Comparison of ENCODE assay signal across 8 mouse cellular contexts in genomic region chr2:32631737-32632394, GRCm38 (mm10). TPM values are rescaled to one million over a fixed set of nuclear protein-coding genes. Genes with fewer than 3 reads are reported as not detected.
DNase-seq lines count a peak whose midpoint lies in the region; ATAC-seq and TF ChIP-seq lines count a peak whose summit lies in the region.

No protein-coding gene starts in this region.

- DNase-seq in 3134 (ENCODE audit: extremely low read depth, insufficient read length, low spot score), result peak; percentile 62
- peak; percentile 91 for DNase-seq in ZHBTc4 (ENCODE audit: low read depth, low spot score)
- peak; percentile 76 to 79 for DNase-seq in cerebellum, postnatal 36 days
- peak; percentile 77 for DNase-seq in gastrocnemius, postnatal 25 days
- DNase-seq in intestine, embryonic 14.5 days (ENCODE audit: low spot score), result peak; percentile 90
- DNase-seq in left cerebral cortex, postnatal 25 days (ENCODE audit: low spot score in 2 of 2), result peak; percentile 81 to 82
- DNase-seq in spleen, adult 2 months (ENCODE audit: low read depth in 1 of 2, low spot score in 2 of 2), result peak; percentile 58 to 78

- no peak overlapping the region for H3K4me2 ChIP-seq in intestine, embryonic 14.5 days (ENCODE audit: low read length)

- no peaks in the 10 kb centered on the region for H3K9me3 ChIP-seq in intestine, embryonic 14.5 days (ENCODE audit: control insufficient read depth, low read length)

- 48% methylated on average over 7 of the region's 7 CpGs for WGBS in intestine, embryonic 14.5 days
- WGBS in spleen, adult 2 months, result 50% methylated on average over 7 of the region's 7 CpGs

- peak; percentile 94; the same call in 1 of the 2 replicates for TF ChIP-seq CTCF in spleen, adult 2 months (IDR thresholded peaks at IDR 0.05; ENCODE audit: extremely low read depth, insufficient read depth, insufficient read length, insufficient replicate concordance)

- no peak overlapping the region for H3K4me3 ChIP-seq in intestine, embryonic 14.5 days (ENCODE audit: low read depth, low read length)
- no peak overlapping the region for H3K4me3 ChIP-seq in spleen, adult 2 months (ENCODE audit: extremely low read depth, insufficient read depth, insufficient read length)

- no peaks in the 10 kb centered on the region for H3K36me3 ChIP-seq in intestine, embryonic 14.5 days (ENCODE audit: control insufficient read depth, insufficient read depth, low read length)
- no peaks in the 10 kb centered on the region for H3K36me3 ChIP-seq in spleen, adult 2 months (ENCODE audit: control insufficient read depth, insufficient read depth, low read length)

- H3K4me1 ChIP-seq in intestine, embryonic 14.5 days (replicated peaks; ENCODE audit: control insufficient read depth, insufficient read depth, low read length), result peaks cover 16% of the 10 kb centered on the region
- H3K4me1 ChIP-seq in spleen, adult 2 months (ENCODE audit: control insufficient read depth, insufficient read depth, insufficient read length), result no peaks in the 10 kb centered on the region; the same call in 1 of the 2 replicates

- H3K27me3 ChIP-seq in intestine, embryonic 14.5 days (replicated peaks; ENCODE audit: control insufficient read depth, insufficient read depth, low read length), result no peaks in the 10 kb centered on the region
- no peaks in the 10 kb centered on the region for H3K27me3 ChIP-seq in spleen, adult 2 months (ENCODE audit: control insufficient read depth, insufficient read depth, low read length)

- 0 out of 2 replicates have a peak overlapping the region, but pooled peaks have one; percentile 2 for H3K27ac ChIP-seq in intestine, embryonic 14.5 days (ENCODE audit: low read depth)
- H3K27ac ChIP-seq in spleen, adult 2 months (ENCODE audit: insufficient read depth, low read length), result peak overlapping the region; percentile 2; the same call in 1 of the 2 replicates

- intact Hi-C loops in left cerebral cortex, postnatal 25 days (cut with DNase I), result loop anchor here (1.0 kb wide), 1 partner anchor 57 kb away; no protein-coding TSS in a partner anchor

- TF ChIP-seq POLR2A in spleen, adult 2 months (IDR thresholded peaks at IDR 0.05; ENCODE audit: low read depth, low read length), result no peak

- ATAC-seq in intestine, embryonic 14.5 days (replicated peaks; ENCODE audit: low FRiP score, low TSS enrichment, low read depth), result peak; percentile 49
- peak; percentile 74 for ATAC-seq in megakaryocyte-erythroid progenitor cell, adult 5-6 weeks (replicated peaks; ENCODE audit: low FRiP score, low TSS enrichment, poor library complexity, severe bottlenecking)

- no peak overlapping the region for H3K9ac ChIP-seq in intestine, embryonic 14.5 days (ENCODE audit: low read length)

RNA-seq across cellular contexts. Expression of gene Ak1, which starts 10.3 kb away (rescaled TPM):
- 1,000 to 10,000 TPM; 1,680 to 2,125 TPM for total RNA-seq in gastrocnemius, postnatal 25 days (2021)
- 22.8 and 24.6 TPM in 2 replicates for polyA plus RNA-seq in intestine, embryonic 14.5 days (2014; fragmentation: Nextera tagmentation; extraction: Ambion mirVana)
- total RNA-seq in left cerebral cortex, postnatal 25 days (2021), result 100 to 1,000 TPM; 157 to 159 TPM
- 1.7 and 2.4 TPM in 2 replicates for total RNA-seq in megakaryocyte-erythroid progenitor cell, adult 5-6 weeks (2014; fragmentation: Nextera tagmentation)
- 1.2 and 8.0 TPM in 2 replicates for total RNA-seq in megakaryocyte-erythroid progenitor cell, adult 5-6 weeks (2017)
- 6.3 and 7.4 TPM in 2 replicates for polyA plus RNA-seq in spleen, adult 2 months (2012; rRNA removed)

RNA-seq across cellular contexts. Expression of gene Eng, which starts 14.5 kb away (rescaled TPM):
- total RNA-seq in gastrocnemius, postnatal 25 days (2021), result 10 to 100 TPM; 28.0 to 30.7 TPM
- polyA plus RNA-seq in intestine, embryonic 14.5 days (2014; fragmentation: Nextera tagmentation; extraction: Ambion mirVana), result 59.5 and 61.4 TPM in 2 replicates
- 10 to 100 TPM; 21.9 to 25.0 TPM for total RNA-seq in left cerebral cortex, postnatal 25 days (2021)
- 97.0 and 99.9 TPM in 2 replicates for total RNA-seq in megakaryocyte-erythroid progenitor cell, adult 5-6 weeks (2014; fragmentation: Nextera tagmentation)
- 10.8 and 21.3 TPM in 2 replicates for total RNA-seq in megakaryocyte-erythroid progenitor cell, adult 5-6 weeks (2017)
- polyA plus RNA-seq in spleen, adult 2 months (2012; rRNA removed), result 132 and 168 TPM in 2 replicates

RNA-seq across cellular contexts. Expression of gene St6galnac6, which starts 32.4 kb away (rescaled TPM):
- 10 to 100 TPM; 37.3 to 42.6 TPM for total RNA-seq in gastrocnemius, postnatal 25 days (2021)
- polyA plus RNA-seq in intestine, embryonic 14.5 days (2014; fragmentation: Nextera tagmentation; extraction: Ambion mirVana), result 5.7 and 6.9 TPM in 2 replicates
- total RNA-seq in left cerebral cortex, postnatal 25 days (2021), result 100 to 1,000 TPM; 112 to 117 TPM
- 13.8 and 19.1 TPM in 2 replicates for total RNA-seq in megakaryocyte-erythroid progenitor cell, adult 5-6 weeks (2014; fragmentation: Nextera tagmentation)
- 6.5 and 12.9 TPM in 2 replicates for total RNA-seq in megakaryocyte-erythroid progenitor cell, adult 5-6 weeks (2017)
- polyA plus RNA-seq in spleen, adult 2 months (2012; rRNA removed), result 22.3 and 32.4 TPM in 2 replicates

RNA-seq across cellular contexts. Expression of gene St6galnac4, which starts 45.0 kb away (rescaled TPM):
- total RNA-seq in gastrocnemius, postnatal 25 days (2021), result 10 to 100 TPM; 24.6 to 29.2 TPM
- 15.5 and 20.3 TPM in 2 replicates for polyA plus RNA-seq in intestine, embryonic 14.5 days (2014; fragmentation: Nextera tagmentation; extraction: Ambion mirVana)
- 10 to 100 TPM; 40.1 to 41.1 TPM for total RNA-seq in left cerebral cortex, postnatal 25 days (2021)
- total RNA-seq in megakaryocyte-erythroid progenitor cell, adult 5-6 weeks (2014; fragmentation: Nextera tagmentation), result 21.5 and 29.8 TPM in 2 replicates
- total RNA-seq in megakaryocyte-erythroid progenitor cell, adult 5-6 weeks (2017), result 22.3 and 22.7 TPM in 2 replicates
- polyA plus RNA-seq in spleen, adult 2 months (2012; rRNA removed), result 34.2 and 40.4 TPM in 2 replicates

RNA-seq across cellular contexts. Expression of gene 9430097D07Rik, which starts 56.4 kb away (rescaled TPM):
- not detected for total RNA-seq in gastrocnemius, postnatal 25 days (2021)
- polyA plus RNA-seq in intestine, embryonic 14.5 days (2014; fragmentation: Nextera tagmentation; extraction: Ambion mirVana), result 0.15 and 0.35 TPM in 2 replicates
- total RNA-seq in left cerebral cortex, postnatal 25 days (2021), result under 1 TPM; 0.80 to 0.94 TPM
- total RNA-seq in megakaryocyte-erythroid progenitor cell, adult 5-6 weeks (2014; fragmentation: Nextera tagmentation), result not detected in 2 replicates
- 0.75 TPM in 1 of 2 replicates, not detected in the other for total RNA-seq in megakaryocyte-erythroid progenitor cell, adult 5-6 weeks (2017)
- polyA plus RNA-seq in spleen, adult 2 months (2012; rRNA removed), result not detected in 2 replicates

Comparison
In these comparisons a context has a peak if more than half of its experiments do, and no peak if none do; other contexts are left out.
1. RNA of gene Ak1, which starts 10.3 kb away (total RNA-seq): 1,680 to 2,125 TPM in gastrocnemius, postnatal 25 days and 157 to 159 TPM in left cerebral cortex, postnatal 25 days; 1.2 to 8.0 TPM in megakaryocyte-erythroid progenitor cell, adult 5-6 weeks; every median in the first group is over 10 times any median in the second.
2. Peak in every context shown above with its lines, with median percentiles within 50 percentile points of each other: DNase-seq.